Mouse (Mus musculus): ENCODE results near the gene Olfr1145. TPM values are rescaled to one million over a fixed set of nuclear protein-coding genes. Genes with fewer than 3 reads are reported as not detected.

Gene Olfr1145
- polyA plus RNA-seq (2015; fragmentation: Nextera tagmentation; extraction: Ambion mirVana) = not detected in 2 replicates

DNA sequence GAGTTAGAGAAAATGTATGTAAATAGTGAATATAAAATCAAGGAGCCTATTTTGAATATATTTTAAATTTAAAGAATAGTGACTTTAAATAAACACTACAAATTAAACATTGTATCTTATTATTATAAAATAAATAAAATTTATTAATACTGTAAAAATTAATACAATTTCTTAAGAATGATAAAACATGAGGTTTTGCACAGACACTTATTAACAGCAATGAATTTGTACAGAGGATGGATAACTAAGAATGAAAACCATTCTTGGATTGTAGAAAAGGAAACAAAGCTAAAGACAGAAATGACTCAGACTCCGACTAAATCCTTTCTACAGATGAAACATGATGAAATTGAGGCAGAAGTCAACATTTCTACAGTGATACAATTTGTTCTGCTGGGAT, at the start of gene Olfr1145:
Gene Olfr1145, plus strand, starts transcription at position 301 of the 400 bp plus-strand sequence.
- Histone ChIP-seq H3K4me1 (replicated peaks) (no peaks in the 10 kb centered on the region), H3K9me3 (no peaks in the 10 kb centered on the region), H3K4me3 (no peak within 1 kb of the TSS), H3K9ac (no peak within 1 kb of the TSS), H3K4me2 (no peak within 1 kb of the TSS), H3K36me3 (no peaks in the 10 kb centered on the region), H3K27me3 (no peaks in the 10 kb centered on the region), H3K27ac (replicated peaks) (no peak within 1 kb of the TSS)
- 90% methylated on average over 1 of the region's 1 CpGs for WGBS
- ATAC-seq (ENCODE audit: low FRiP score, low read depth) = no peak

DNA sequence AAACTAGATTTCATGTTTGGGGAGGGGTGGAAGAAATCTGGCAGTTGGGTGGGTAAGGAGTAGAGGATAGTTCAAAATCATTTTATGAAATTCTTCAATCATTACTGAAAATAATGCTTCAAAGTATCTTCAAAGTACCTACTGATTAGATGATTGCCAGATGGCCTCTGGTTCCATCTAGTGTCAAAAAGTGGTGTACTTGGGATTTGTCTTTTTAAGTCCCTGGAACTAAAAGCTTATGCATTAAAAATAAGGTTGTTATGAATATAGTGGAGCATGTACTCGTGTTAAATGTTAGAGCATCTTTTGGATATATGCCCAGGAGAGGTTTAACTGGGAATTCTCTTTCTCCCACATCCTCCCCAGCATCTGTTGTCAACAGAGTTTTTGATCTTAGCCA, 33.5 kb upstream of the Olfr1145 start:
- Histone ChIP-seq H3K9ac (no peak overlapping the region), H3K4me2 (no peak overlapping the region), H3K36me3 (no peaks in the 10 kb centered on the region), H3K27ac (replicated peaks) (no peak overlapping the region), H3K4me1 (replicated peaks) (no peaks in the 10 kb centered on the region), H3K4me3 (no peak overlapping the region), H3K9me3 (no peaks in the 10 kb centered on the region), H3K27me3 (no peaks in the 10 kb centered on the region)
- ATAC-seq (ENCODE audit: low FRiP score, low read depth) = no peak
- 59% methylated on average over 1 of the region's 1 CpGs for WGBS

DNA sequence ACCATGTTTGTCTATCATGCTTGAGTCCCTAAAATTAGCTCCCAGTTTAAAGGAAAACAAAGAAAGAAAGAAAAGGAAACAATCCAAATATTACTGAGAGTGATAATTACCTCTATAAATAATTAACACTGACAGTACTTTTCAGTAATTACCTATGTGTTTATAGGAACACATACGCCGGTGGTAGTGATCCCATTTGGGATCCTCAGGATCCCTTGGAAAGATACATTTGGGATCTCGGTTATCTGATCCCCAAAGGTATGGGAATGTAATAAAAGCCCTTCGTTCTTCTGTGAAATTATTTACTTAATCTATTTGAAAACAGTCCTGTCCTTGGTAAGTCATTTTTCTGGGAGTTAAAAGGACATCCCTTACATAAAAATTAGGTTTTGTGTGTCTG, 30.4 kb upstream of the Olfr1145 start, which contains the start of gene Olfr152:
Gene Olfr152, plus strand, starts transcription at position 301 of the 400 bp plus-strand sequence.
- Histone ChIP-seq H3K9ac (no peak within 1 kb of the TSS), H3K9me3 (no peaks in the 10 kb centered on the region), H3K27me3 (no peaks in the 10 kb centered on the region), H3K36me3 (no peaks in the 10 kb centered on the region), H3K27ac (replicated peaks) (no peak within 1 kb of the TSS), H3K4me3 (no peak within 1 kb of the TSS), H3K4me1 (replicated peaks) (no peaks in the 10 kb centered on the region), H3K4me2 (no peak within 1 kb of the TSS)
- ATAC-seq (ENCODE audit: low FRiP score, low read depth) = no peak
- 75% methylated on average over 4 of the region's 4 CpGs for WGBS

DNA sequence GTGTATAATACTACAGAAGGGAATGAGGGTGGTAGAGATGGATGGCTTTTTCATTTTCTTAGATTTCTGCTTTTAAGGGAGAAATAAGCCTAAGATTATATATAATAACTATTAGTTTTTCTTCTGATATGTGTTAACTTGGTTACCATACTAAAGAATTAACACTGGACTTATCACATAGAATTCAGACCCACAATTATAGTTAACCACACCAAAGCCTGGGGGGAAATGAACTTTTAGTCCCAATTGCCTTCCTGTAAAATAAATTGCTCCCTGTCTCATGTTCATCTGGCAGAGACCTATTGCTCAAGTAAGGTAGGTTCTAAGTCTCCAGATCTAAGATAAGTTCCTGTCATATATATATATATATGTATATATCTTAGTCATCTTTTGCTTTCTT, 9.3 kb upstream of the Olfr1145 start, which contains the start of gene Olfr1143:
Gene Olfr1143, plus strand, starts transcription at position 301 of the 400 bp plus-strand sequence.
- Histone ChIP-seq H3K4me2 (no peak within 1 kb of the TSS), H3K4me1 (replicated peaks) (no peaks in the 10 kb centered on the region), H3K36me3 (no peaks in the 10 kb centered on the region), H3K4me3 (no peak within 1 kb of the TSS), H3K9me3 (no peaks in the 10 kb centered on the region), H3K27ac (replicated peaks) (no peak within 1 kb of the TSS), H3K9ac (no peak within 1 kb of the TSS), H3K27me3 (no peaks in the 10 kb centered on the region)
- no peak for ATAC-seq (ENCODE audit: low FRiP score, low read depth)

DNA sequence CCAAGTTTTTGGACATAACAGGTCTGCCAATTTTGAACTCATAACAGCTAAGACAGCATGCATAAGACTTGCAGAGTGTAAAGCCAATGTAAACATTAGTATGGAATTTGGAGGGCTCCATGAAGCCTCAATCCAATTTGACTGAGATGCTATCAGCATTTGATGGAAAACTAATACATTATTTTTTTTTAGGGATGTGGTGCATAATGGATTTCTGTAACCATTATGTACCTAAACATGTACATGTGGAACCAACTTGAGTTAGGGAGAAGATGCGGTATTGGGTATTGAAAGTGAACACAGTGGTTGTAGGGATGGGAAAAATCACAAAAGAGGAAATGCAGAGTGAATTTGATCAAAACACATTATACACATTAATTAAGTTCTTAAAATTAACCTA, 20.6 kb downstream of the Olfr1145 start, which contains the start of gene Olfr1148:
Gene Olfr1148, plus strand, starts transcription at position 301 of the 400 bp plus-strand sequence.
- H3K27ac ChIP-seq (replicated peaks) = no peak within 1 kb of the TSS
- H3K27me3 ChIP-seq = no peaks in the 10 kb centered on the region
- H3K9ac ChIP-seq = no peak within 1 kb of the TSS
- H3K9me3 ChIP-seq = no peaks in the 10 kb centered on the region
- no peaks in the 10 kb centered on the region for H3K4me1 ChIP-seq (replicated peaks)
- no peaks in the 10 kb centered on the region for H3K36me3 ChIP-seq
- no peak within 1 kb of the TSS for H3K4me2 ChIP-seq
- WGBS = 95% methylated on average over 1 of the region's 1 CpGs
- no peak for ATAC-seq (ENCODE audit: low FRiP score, low read depth)
- H3K4me3 ChIP-seq = no peak within 1 kb of the TSS

DNA sequence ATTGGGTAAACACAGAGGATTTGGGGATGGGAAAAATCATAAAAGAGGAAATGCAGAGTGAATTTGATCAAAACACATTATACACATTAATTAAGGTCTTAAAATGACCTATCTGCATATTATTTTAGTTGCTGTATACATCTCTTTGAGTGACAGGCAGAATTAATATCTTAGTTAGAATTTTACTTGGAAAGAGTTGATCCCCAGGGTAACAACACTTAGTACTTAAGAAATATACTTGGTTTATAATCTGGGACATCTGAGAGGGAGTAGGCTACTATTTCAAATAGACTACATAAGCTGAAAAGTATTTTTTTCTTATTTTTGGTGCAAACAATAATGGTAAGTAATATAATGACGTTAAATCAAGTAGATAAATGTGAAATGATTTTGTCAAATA, 34.1 kb downstream of the Olfr1145 start, which contains the start of gene Olfr1150-ps1:
Gene Olfr1150-ps1, plus strand, starts transcription at position 301 of the 400 bp plus-strand sequence.
- 86% methylated on average over 1 of the region's 1 CpGs for WGBS
- Histone ChIP-seq H3K4me2 (no peak within 1 kb of the TSS), H3K27ac (replicated peaks) (no peak within 1 kb of the TSS), H3K9me3 (no peaks in the 10 kb centered on the region), H3K36me3 (no peaks in the 10 kb centered on the region), H3K9ac (no peak within 1 kb of the TSS), H3K27me3 (no peaks in the 10 kb centered on the region), H3K4me1 (replicated peaks) (no peaks in the 10 kb centered on the region), H3K4me3 (no peak within 1 kb of the TSS)
- no peak for ATAC-seq (ENCODE audit: low FRiP score, low read depth)

DNA sequence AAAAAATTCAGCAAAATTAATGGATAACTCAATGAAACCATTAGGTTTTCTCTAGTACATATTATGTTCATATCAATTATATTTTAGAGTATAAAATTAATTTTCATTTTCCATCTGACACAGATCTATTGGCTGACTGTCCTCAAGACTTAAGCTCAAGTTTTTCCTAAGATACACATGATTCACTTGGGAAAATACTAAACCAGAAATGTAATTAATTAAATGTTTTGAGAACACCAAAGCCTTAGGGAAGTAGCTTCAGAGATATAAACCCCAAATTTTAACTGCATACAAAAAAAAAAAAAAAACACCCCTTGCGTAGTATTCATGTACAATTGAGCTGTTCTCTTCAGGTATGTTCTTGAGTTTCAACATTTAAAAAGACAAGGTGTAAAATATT, 45.9 kb downstream of the Olfr1145 start, which contains the start of gene Olfr1151:
Gene Olfr1151, plus strand, starts transcription at position 301 of the 400 bp plus-strand sequence.
- no peaks in the 10 kb centered on the region for H3K27me3 ChIP-seq
- H3K36me3 ChIP-seq = no peaks in the 10 kb centered on the region
- H3K4me1 ChIP-seq (replicated peaks) = no peaks in the 10 kb centered on the region
- no peak for ATAC-seq (ENCODE audit: low FRiP score, low read depth)
- no peak within 1 kb of the TSS for H3K4me3 ChIP-seq
- H3K9ac ChIP-seq = no peak within 1 kb of the TSS
- no peak within 1 kb of the TSS for H3K27ac ChIP-seq (replicated peaks)
- 90% methylated on average over 1 of the region's 1 CpGs for WGBS
- H3K9me3 ChIP-seq = no peaks in the 10 kb centered on the region
- H3K4me2 ChIP-seq = no peak within 1 kb of the TSS

Other genes starting within 250 kb of the Olfr1145 start
- not detected in 2 replicates for gene Olfr1129, start 235.9 kb upstream of the Olfr1145 start, polyA plus RNA-seq (2015; fragmentation: Nextera tagmentation; extraction: Ambion mirVana)
- gene Olfr1130, start 203.6 kb upstream of the Olfr1145 start, polyA plus RNA-seq (2015; fragmentation: Nextera tagmentation; extraction: Ambion mirVana) = not detected in 2 replicates
- not detected in 2 replicates for gene Olfr1131, start 182.7 kb upstream of the Olfr1145 start, polyA plus RNA-seq (2015; fragmentation: Nextera tagmentation; extraction: Ambion mirVana)
- gene Olfr1132, start 172.3 kb upstream of the Olfr1145 start, polyA plus RNA-seq (2015; fragmentation: Nextera tagmentation; extraction: Ambion mirVana) = not detected in 2 replicates
- gene Olfr1133, start 162.4 kb upstream of the Olfr1145 start, polyA plus RNA-seq (2015; fragmentation: Nextera tagmentation; extraction: Ambion mirVana) = not detected in 2 replicates
- not detected in 2 replicates for gene Olfr1134, start 151.4 kb upstream of the Olfr1145 start, polyA plus RNA-seq (2015; fragmentation: Nextera tagmentation; extraction: Ambion mirVana)
- gene Olfr1135, start 136.2 kb upstream of the Olfr1145 start, polyA plus RNA-seq (2015; fragmentation: Nextera tagmentation; extraction: Ambion mirVana) = not detected in 2 replicates
- not detected in 2 replicates for gene Olfr1136, start 115.9 kb upstream of the Olfr1145 start, polyA plus RNA-seq (2015; fragmentation: Nextera tagmentation; extraction: Ambion mirVana)
- not detected in 2 replicates for gene Olfr1137, start 96.6 kb upstream of the Olfr1145 start, polyA plus RNA-seq (2015; fragmentation: Nextera tagmentation; extraction: Ambion mirVana)
- not detected in 2 replicates for gene Olfr1138, start 69.8 kb upstream of the Olfr1145 start, polyA plus RNA-seq (2015; fragmentation: Nextera tagmentation; extraction: Ambion mirVana)
- gene Olfr1140, start 66.1 kb upstream of the Olfr1145 start, polyA plus RNA-seq (2015; fragmentation: Nextera tagmentation; extraction: Ambion mirVana) = not detected in 2 replicates
- gene Olfr1141, start 55.8 kb upstream of the Olfr1145 start, polyA plus RNA-seq (2015; fragmentation: Nextera tagmentation; extraction: Ambion mirVana) = not detected in 2 replicates
- not detected in 2 replicates for gene Olfr152, start 30.3 kb upstream of the Olfr1145 start, polyA plus RNA-seq (2015; fragmentation: Nextera tagmentation; extraction: Ambion mirVana)
- not detected in 2 replicates for gene Olfr1143, start 9.2 kb upstream of the Olfr1145 start, polyA plus RNA-seq (2015; fragmentation: Nextera tagmentation; extraction: Ambion mirVana)
- gene Olfr1148, start 20.7 kb downstream of the Olfr1145 start, polyA plus RNA-seq (2015; fragmentation: Nextera tagmentation; extraction: Ambion mirVana) = not detected in 2 replicates
- not detected in 2 replicates for gene Olfr1150-ps1, start 34.2 kb downstream of the Olfr1145 start, polyA plus RNA-seq (2015; fragmentation: Nextera tagmentation; extraction: Ambion mirVana)
- gene Olfr1151, start 46.0 kb downstream of the Olfr1145 start, polyA plus RNA-seq (2015; fragmentation: Nextera tagmentation; extraction: Ambion mirVana) = not detected in 2 replicates
- gene Olfr1152, start 56.7 kb downstream of the Olfr1145 start, polyA plus RNA-seq (2015; fragmentation: Nextera tagmentation; extraction: Ambion mirVana) = not detected in 2 replicates
- 0.09 TPM in 1 of 2 replicates, not detected in the other for gene Olfr1153, start 85.1 kb downstream of the Olfr1145 start, polyA plus RNA-seq (2015; fragmentation: Nextera tagmentation; extraction: Ambion mirVana)
- gene Olfr1154, start 95.3 kb downstream of the Olfr1145 start, polyA plus RNA-seq (2015; fragmentation: Nextera tagmentation; extraction: Ambion mirVana) = not detected in 2 replicates
- not detected in 2 replicates for gene Olfr1155, start 135.3 kb downstream of the Olfr1145 start, polyA plus RNA-seq (2015; fragmentation: Nextera tagmentation; extraction: Ambion mirVana)
- not detected in 2 replicates for gene Olfr1156, start 143.3 kb downstream of the Olfr1145 start, polyA plus RNA-seq (2015; fragmentation: Nextera tagmentation; extraction: Ambion mirVana)
- not detected in 2 replicates for gene Olfr1157, start 158.5 kb downstream of the Olfr1145 start, polyA plus RNA-seq (2015; fragmentation: Nextera tagmentation; extraction: Ambion mirVana)
- gene Olfr74, start 164.8 kb downstream of the Olfr1145 start, polyA plus RNA-seq (2015; fragmentation: Nextera tagmentation; extraction: Ambion mirVana) = not detected in 2 replicates
- gene Olfr1158, start 180.3 kb downstream of the Olfr1145 start, polyA plus RNA-seq (2015; fragmentation: Nextera tagmentation; extraction: Ambion mirVana) = not detected in 2 replicates
- not detected in 2 replicates for gene Olfr1160, start 198.4 kb downstream of the Olfr1145 start, polyA plus RNA-seq (2015; fragmentation: Nextera tagmentation; extraction: Ambion mirVana)
- not detected in 2 replicates for gene Olfr1161, start 213.0 kb downstream of the Olfr1145 start, polyA plus RNA-seq (2015; fragmentation: Nextera tagmentation; extraction: Ambion mirVana)
- gene Olfr73, start 227.9 kb downstream of the Olfr1145 start, polyA plus RNA-seq (2015; fragmentation: Nextera tagmentation; extraction: Ambion mirVana) = not detected in 2 replicates
- not detected in 2 replicates for gene Olfr1162, start 241.3 kb downstream of the Olfr1145 start, polyA plus RNA-seq (2015; fragmentation: Nextera tagmentation; extraction: Ambion mirVana)